Mouse (Mus musculus) brain, embryonic 14.5 days (tissue): ENCODE data around the gene Chml.

ENCODE experiments used
- CTCF ChIP-seq: fragments of 200-500 bp; IDR thresholded peaks from 2 replicates; pipeline ENCODE4 v1.5.1; 2012; ENCODE audit warnings: inconsistent platforms, mild to moderate bottlenecking, moderate library complexity, borderline replicate concordance; ENCODE audit not compliant: insufficient read depth, insufficient read length; ENCODE audit errors: extremely low read depth
- POLR2A ChIP-seq: fragments of 200-500 bp; IDR thresholded peaks from 2 replicates; pipeline ENCODE4 v1.6.1; 2012; ENCODE audit warnings: mild to moderate bottlenecking, inconsistent platforms, borderline replicate concordance; ENCODE audit not compliant: poor library complexity, insufficient read depth, insufficient read length, severe bottlenecking; ENCODE audit errors: extremely low read depth

- TF ChIP-seq CTCF: no peak
- no peak for TF ChIP-seq POLR2A
Measured at GRCm38 (mm10) chr1:175725771-175726170, 33.1 kb upstream of the Chml start.
